Mouse (Mus musculus) testis, postnatal 14 days (tissue): ENCODE results near the gene Mbtps1.
A peak's percentile ranks its signal among the peaks of the same experiment; 100 is the strongest.

Source experiments
- DNase-seq: peaks from one replicate; pipeline ENCODE4 v3.0.0; 2021; ENCODE audit warnings: low spot score

Gene Mbtps1

GRCm38 (mm10) chr8:119557821-119558602, 523 bp downstream of the Mbtps1 start:
- peak; percentile 85 for DNase-seq

- DNase-seq: no peak
Observed at GRCm38 (mm10) chr8:119557132-119557531, 1.4 kb downstream of the Mbtps1 start.

GRCm38 (mm10) chr8:119555861-119556260, 2.7 kb downstream of the Mbtps1 start:
- no peak for DNase-seq

GRCm38 (mm10) chr8:119552967-119553366, 5.6 kb downstream of the Mbtps1 start:
- no peak for DNase-seq

- DNase-seq: no peak
Observed at GRCm38 (mm10) chr8:119548560-119549113, 9.9 kb downstream of the Mbtps1 start.

- no peak for DNase-seq
Observed at GRCm38 (mm10) chr8:119547019-119547691, 11.4 kb downstream of the Mbtps1 start.

GRCm38 (mm10) chr8:119545791-119546190, 12.7 kb downstream of the Mbtps1 start:
- DNase-seq: no peak

- no peak for DNase-seq
Observed at GRCm38 (mm10) chr8:119545180-119545579, 13.4 kb downstream of the Mbtps1 start.

- no peak for DNase-seq
Observed at GRCm38 (mm10) chr8:119544606-119545005, 13.9 kb downstream of the Mbtps1 start.

- no peak for DNase-seq
Observed at GRCm38 (mm10) chr8:119531973-119532372, 26.6 kb downstream of the Mbtps1 start.

GRCm38 (mm10) chr8:119531397-119531796, 27.1 kb downstream of the Mbtps1 start:
- DNase-seq: no peak

GRCm38 (mm10) chr8:119530937-119531336, 27.6 kb downstream of the Mbtps1 start:
- no peak for DNase-seq

GRCm38 (mm10) chr8:119528762-119529161, 29.8 kb downstream of the Mbtps1 start:
- no peak for DNase-seq

- no peak for DNase-seq
Observed at GRCm38 (mm10) chr8:119520102-119520501, 38.4 kb downstream of the Mbtps1 start.

GRCm38 (mm10) chr8:119516674-119517073, 41.9 kb downstream of the Mbtps1 start:
- DNase-seq: no peak

GRCm38 (mm10) chr8:119515767-119516166, 42.8 kb downstream of the Mbtps1 start:
- DNase-seq: no peak

- DNase-seq: peak; percentile 36
Observed at GRCm38 (mm10) chr8:119514940-119515339, 43.6 kb downstream of the Mbtps1 start.

- DNase-seq: no peak
Observed at GRCm38 (mm10) chr8:119513405-119513804, 45.1 kb downstream of the Mbtps1 start.

- no peak for DNase-seq
Observed at GRCm38 (mm10) chr8:119511722-119512121, 46.8 kb downstream of the Mbtps1 start.

- no peak for DNase-seq
Observed at GRCm38 (mm10) chr8:119510471-119510870, 48.1 kb downstream of the Mbtps1 start.

GRCm38 (mm10) chr8:119506106-119506505, 52.4 kb downstream of the Mbtps1 start:
- DNase-seq: no peak

- no peak for DNase-seq
Observed at GRCm38 (mm10) chr8:119505488-119505887, 53.0 kb downstream of the Mbtps1 start.

- no peak for DNase-seq
Observed at GRCm38 (mm10) chr8:119503191-119503767, 55.3 kb downstream of the Mbtps1 start.
